Mouse (Mus musculus): ENCODE results near the gene Ptk7.

The Ptk7 gene

GRCm38 (mm10) chr17:46554977-46555672 lies 74.2 kb downstream of the Ptk7 start:
- peak; percentile 68 to 75 for DNase-seq

- no peak for DNase-seq
Measured at GRCm38 (mm10) chr17:46554646-46554976, 74.7 kb downstream of the Ptk7 start.

DNA sequence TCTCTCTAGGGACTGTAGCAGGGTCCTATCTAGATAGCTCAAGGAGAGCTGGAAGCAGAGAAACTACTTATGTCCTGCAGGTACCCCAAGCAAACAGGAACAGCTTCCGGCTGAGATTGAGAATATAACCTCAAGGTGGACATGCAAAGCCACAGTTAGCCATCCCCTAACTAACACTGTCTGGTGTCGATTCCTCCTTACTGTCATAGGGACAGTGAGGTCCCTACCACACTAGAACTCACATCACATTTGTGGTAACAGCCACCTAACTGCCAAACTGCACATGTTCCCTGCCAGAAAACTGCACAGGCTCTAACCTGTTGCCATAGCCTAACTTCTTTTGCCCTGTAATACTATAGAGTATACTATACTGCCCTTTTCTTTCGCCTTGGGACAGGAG lies 75.4 kb downstream of the Ptk7 start:
- no peak for DNase-seq

DNA sequence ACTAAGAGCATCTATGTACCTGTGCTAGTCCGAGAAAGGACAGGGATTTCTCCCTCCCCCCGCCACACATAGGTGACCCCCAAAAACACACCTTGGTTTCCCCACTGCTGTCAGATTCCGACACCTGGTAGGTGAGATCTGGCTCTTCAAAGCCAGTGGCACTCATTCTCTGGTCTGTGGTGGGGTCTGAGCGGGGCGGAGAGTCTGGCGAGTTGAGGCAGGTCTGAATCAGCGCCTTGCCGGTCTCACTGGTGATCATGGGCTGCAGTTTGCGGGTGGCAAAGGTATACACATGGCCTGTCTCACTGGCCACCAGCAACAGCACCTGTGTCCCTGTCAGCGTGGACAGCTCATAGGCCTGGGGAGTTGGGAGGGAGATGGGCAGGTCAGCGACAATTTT lies 75.8 kb downstream of the Ptk7 start:
- DNase-seq = no peak

DNA sequence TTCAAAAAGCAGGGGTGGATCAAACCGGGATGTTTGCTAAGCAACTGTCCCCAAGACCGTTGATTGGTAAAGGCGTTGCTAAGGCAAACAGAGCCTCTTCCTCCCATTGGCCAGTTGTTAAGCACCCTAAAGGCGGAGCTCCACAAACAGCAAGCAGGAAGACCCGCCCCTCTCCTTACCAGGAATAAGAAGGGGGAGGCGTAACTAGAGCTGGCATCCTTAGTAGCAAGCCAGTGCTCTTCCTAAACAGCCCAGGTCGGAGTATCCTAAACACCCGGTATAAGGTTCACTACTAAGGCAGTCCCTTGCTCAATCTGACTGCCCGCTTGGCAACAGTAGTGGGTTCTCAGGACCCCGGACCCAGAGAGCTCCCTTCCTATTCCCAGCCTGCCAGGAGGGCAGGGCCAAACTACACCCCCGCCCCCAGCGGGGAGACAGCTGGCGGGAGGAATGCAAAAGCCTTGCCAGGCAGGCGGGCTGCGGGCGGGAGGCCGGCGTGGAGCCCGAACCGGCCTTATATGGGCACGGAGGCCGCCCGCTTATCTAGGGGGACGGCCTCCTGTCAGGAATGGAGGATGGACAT lies 76.4 kb downstream of the Ptk7 start:
- peak; percentile 90 to 94 for DNase-seq

- DNase-seq = no peak
Measured at GRCm38 (mm10) chr17:46552151-46552550, 77.2 kb downstream of the Ptk7 start.

GRCm38 (mm10) chr17:46551369-46551768 lies 77.9 kb downstream of the Ptk7 start:
- no peak for DNase-seq

DNA sequence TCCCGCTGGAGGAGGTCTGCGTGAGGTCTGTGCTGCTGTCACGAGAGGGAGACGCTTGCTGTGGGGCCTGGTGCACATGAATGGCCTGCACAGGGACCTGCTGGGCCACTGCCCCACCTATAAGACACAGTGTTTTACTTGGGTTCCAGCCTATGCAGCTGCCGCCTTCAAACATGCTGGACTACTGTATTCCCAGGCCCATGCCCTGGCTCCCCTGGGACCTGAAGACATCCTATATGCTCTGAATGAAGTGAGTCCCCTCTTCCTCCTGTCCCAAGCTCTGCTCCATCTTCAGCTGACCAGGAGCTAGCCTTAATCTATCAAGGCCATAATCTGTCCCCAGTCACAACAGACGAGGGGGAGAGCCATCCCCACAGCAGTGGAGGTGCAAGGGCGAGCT lies 78.4 kb downstream of the Ptk7 start:
- no peak for DNase-seq

- DNase-seq = no peak
Measured at GRCm38 (mm10) chr17:46549642-46550041, 79.7 kb downstream of the Ptk7 start.

DNA sequence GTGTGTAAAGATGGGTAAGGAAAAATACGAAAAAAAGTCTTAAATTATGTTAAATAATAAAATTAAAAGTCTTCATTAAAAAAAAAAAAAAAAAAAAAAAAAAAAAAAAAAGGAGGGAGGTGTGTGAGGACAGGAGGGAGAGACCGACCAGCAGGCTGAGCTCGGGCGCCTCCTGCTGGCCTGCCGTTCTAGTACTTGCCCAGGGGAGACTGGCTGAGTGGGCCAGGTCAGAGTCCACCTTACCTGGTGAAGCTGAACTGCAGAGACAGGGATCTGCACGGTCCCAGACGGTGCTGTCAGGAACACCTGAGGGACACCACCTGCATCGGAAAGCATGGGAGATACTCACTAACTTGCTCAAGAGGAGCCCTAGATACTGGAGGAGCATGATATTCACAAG lies 80.1 kb downstream of the Ptk7 start:
- peak; percentile 78 to 82 for DNase-seq

GRCm38 (mm10) chr17:46548741-46549140 lies 80.6 kb downstream of the Ptk7 start:
- peak; percentile 31 to 32 for DNase-seq

GRCm38 (mm10) chr17:46547923-46548322 lies 81.4 kb downstream of the Ptk7 start:
- DNase-seq = peak; percentile 50 to 55

DNA sequence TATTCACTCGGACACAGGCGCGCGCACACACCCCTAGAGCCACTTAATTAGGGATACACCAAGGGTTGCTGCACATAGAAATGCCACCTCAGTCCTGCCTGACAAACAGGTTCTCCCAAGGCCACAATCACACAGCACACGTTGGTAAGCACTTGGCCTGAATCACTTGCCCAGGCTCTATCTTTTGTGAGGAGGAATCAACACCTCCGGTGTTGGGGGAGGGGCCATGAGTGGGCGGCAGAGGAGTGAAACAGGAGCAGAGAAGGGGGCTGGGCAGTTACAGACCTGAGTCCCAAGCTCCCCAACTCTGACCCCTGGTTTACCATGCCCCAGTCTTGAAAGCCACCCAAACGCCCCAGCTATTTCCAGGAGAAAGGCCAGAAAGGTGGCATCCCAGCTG lies 82.3 kb downstream of the Ptk7 start:
- peak; percentile 33 to 38 for DNase-seq

GRCm38 (mm10) chr17:46546591-46546990 lies 82.7 kb downstream of the Ptk7 start:
- DNase-seq = no peak

DNA sequence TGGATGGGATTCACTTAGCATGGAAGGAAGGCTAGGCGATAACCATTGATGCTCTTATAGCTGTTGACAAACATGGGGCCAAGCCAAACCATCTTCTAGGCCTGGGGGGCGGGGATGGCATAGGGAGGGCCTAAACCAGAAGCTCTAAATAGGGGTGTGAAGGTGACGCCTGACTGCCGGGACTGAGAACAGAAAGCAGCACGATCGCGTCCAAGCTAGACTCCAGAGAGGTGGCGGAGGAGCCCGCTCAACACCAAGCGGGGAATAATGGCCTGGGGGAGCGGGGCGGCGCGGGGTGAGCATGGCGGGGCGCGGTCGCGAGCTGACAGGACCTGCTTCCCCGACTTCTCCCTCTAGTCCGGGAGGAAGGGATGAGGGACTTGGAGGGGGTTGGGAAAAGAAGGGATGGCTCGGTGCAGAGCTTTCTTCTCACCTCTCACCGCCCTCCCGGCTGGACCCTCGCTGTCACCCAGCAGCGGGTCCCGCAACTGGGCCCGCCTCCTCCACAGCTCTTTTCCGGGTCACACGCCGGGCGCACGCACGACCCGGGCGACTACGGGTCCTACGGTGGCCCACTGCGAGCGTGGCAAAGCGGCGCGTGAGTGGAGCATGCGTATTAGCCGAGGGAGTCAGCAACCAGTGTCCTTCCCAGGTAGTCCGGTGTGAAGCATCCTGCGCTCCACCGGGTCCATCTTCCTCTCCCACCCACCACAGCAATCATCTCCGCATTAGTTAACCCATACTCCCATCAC lies 83.3 kb downstream of the Ptk7 start, which contains the start of gene Cul9:
Gene Cul9, minus strand, starts transcription at position 576 of the 752 bp plus-strand sequence.
- DNase-seq = peak; percentile 88 to 91

DNA sequence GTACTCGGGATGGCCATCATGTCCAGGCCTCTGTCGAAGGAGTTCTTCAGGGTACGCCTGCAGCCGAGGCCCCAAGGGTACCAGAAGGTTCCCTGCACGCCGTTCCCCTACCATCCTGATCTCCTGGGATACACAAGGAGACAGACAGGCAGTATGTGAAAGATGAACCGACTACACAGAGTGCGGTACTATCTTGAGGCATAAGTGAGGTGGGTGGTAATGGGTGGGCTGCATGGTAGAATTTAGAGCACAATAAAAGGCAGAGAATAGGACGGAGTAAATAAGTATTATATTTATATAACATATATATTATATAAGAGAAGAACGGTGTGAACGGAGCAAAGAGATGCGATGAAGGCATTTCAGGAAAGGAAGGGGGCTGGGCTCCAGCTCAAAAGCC lies 85.6 kb downstream of the Ptk7 start:
- no peak for DNase-seq

DNA sequence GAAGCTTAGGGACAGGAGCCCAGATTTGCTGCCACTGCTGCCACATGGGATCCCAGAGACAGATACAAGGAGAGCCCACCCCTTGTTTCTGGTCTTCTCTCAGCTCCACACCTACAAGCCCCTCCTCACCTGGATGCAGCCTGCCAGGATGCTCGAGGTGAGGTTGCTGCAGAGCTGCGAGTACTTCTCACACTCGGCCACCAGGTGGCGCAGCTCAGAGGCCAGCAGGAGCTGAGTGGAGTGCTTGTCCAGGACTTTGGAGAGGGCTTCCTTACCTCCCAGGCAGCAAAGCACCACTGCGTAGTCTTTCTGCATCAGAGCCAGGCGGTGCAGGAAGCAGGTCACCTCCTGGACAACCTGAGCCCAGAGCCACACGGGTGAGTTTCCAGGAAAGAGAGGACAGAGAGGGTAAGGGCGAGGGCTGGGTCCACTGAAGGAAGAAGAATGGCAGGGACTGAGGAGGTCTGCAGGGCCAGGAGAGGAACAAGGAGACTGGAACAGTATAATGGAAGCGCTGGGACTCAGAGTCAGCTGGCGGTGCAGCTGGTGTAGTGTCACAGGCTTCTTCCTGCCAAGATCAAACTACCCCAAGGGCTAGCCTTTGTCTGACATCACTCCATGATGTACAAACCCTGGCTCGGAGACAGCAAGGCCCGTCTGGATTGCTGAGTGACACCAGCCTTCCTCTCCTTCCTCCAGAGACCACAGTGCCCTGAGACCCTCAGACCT lies 103.6 kb downstream of the Ptk7 start:
- peak; percentile 90 to 92 for DNase-seq

DNA sequence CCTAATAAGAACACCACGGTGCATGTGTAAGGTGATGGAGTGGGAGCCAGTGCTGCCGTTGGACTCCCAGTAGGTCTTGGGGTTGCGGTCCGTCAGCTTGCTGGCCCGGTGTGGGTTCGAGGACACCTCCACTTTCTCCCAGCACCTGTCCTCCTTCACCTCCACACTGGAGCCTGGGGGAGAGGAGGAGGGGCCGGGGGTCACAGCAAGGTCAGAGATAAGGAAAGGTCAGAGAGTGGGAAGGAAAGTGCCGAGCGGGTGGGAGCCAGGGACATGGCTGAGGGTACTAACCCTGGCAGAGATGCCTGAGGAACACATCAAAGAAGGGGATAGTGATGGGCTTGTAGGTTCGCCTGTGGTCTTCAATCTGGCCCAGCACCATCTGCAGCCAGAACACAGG lies 104.2 kb downstream of the Ptk7 start:
- DNase-seq = no peak

DNA sequence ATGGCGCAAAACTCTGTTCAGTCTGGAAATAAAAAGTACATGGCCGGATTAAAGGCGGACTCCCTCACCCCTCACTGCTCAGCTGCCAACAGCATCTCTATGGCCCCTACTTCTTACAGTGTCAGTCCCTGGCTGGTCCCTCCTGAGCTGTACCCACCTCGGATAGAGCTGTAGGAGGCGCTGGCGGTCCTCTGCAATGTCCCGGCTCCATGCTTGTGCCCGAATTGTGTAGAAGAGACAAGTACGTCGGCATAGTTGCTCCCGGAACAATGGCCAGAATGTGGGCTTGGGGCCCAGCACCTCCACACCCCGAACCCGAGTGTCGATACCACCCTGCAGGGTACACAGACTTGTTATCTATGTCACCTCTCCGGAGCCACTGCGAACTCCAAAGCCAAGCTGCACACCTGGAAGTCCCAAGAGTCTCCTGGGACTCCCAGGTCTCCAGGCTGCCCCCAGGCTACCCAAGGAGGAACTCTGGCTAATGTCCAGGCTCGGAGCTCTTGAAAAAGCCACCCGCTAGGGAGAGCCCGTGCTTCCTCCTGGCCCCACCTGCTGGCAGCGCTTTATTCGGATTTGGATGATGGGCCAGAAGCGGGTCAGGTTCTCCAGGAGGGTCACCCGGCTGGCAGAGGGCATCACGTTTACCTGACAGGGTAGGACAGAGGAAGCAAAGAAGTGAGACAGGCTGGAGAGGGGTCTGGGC lies 107.2 kb downstream of the Ptk7 start:
- DNase-seq = peak; percentile 33 to 43

- DNase-seq = no peak
Measured at GRCm38 (mm10) chr17:46521174-46521573, 108.1 kb downstream of the Ptk7 start.

GRCm38 (mm10) chr17:46520385-46520979 lies 108.8 kb downstream of the Ptk7 start:
- DNase-seq = peak in 1 of 2 experiments; percentile 39

DNA sequence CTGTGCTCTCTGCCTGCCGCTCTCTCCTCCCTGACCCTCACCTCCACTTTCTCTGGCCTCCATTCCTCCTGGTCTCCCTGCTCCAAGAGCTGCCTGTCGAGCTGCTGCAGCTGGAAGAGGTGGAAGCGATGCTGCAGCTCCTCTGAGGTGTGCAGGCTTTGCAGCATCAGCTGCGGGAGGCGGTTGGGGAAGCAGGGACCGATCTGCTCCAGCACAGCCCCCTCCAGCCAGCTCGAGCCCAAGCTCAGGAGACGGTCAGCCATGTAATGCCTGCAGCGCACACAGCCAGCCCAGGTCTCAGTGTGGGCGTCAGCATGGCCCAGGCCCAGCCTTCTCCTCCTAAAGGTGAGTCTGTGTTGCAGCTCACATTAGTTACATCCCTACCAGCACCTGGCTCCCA lies 109.3 kb downstream of the Ptk7 start:
- no peak for DNase-seq
